Mouse (Mus musculus): ENCODE results near the gene Tekt3. TPM values are rescaled to one million over a fixed set of nuclear protein-coding genes. Genes with fewer than 3 reads are reported as not detected.

Tekt3 gene
- total RNA-seq, 2 experiments from 2014 or later, result not detected

GRCm38 (mm10) chr11:63117266-63117665 lies 55.8 kb downstream of the Tekt3 start:
- no peak for DNase-seq (ENCODE audit: low spot score in 2 of 2)
- intact Hi-C loops (cut with DNase I), result no loop called here

- DNase-seq (ENCODE audit: low spot score in 2 of 2), result no peak
- intact Hi-C loops (cut with DNase I), result no loop called here
These were observed 58.3 kb downstream of the Tekt3 start for GRCm38 (mm10) chr11:63119791-63120190.

GRCm38 (mm10) chr11:63122249-63122648 lies 60.8 kb downstream of the Tekt3 start:
- intact Hi-C loops (cut with DNase I), result no loop called here
- DNase-seq (ENCODE audit: low spot score in 2 of 2), result no peak

GRCm38 (mm10) chr11:63122776-63123350 lies 61.4 kb downstream of the Tekt3 start:
- DNase-seq (ENCODE audit: low spot score in 2 of 2), result no peak
- intact Hi-C loops (cut with DNase I), result no loop called here

GRCm38 (mm10) chr11:63124316-63124715 lies 62.9 kb downstream of the Tekt3 start:
- intact Hi-C loops (cut with DNase I), result no loop called here

GRCm38 (mm10) chr11:63125832-63126456 lies 64.5 kb downstream of the Tekt3 start:
- intact Hi-C loops (cut with DNase I), result no loop called here

More at GRCm38 (mm10) chr11:63124316-63124715, 62.9 kb downstream of the Tekt3 start:
- DNase-seq (ENCODE audit: low spot score in 2 of 2), result no peak

GRCm38 (mm10) chr11:63126976-63127375 lies 65.5 kb downstream of the Tekt3 start:
- intact Hi-C loops (cut with DNase I), result no loop called here
- DNase-seq (ENCODE audit: low spot score in 2 of 2), result no peak

More at GRCm38 (mm10) chr11:63125832-63126456, 64.5 kb downstream of the Tekt3 start:
- no peak for DNase-seq (ENCODE audit: low spot score in 2 of 2)

GRCm38 (mm10) chr11:63127513-63127912 lies 66.1 kb downstream of the Tekt3 start:
- no peak for DNase-seq (ENCODE audit: low spot score in 2 of 2)
- intact Hi-C loops (cut with DNase I), result no loop called here

- intact Hi-C loops (cut with DNase I), result no loop called here
- DNase-seq (ENCODE audit: low spot score in 2 of 2), result no peak
These were observed 67.3 kb downstream of the Tekt3 start, which contains the start of gene Pmp22 for GRCm38 (mm10) chr11:63128784-63129183. Gene Pmp22, plus strand, starts transcription at chr11:63128982.

- DNase-seq (ENCODE audit: low spot score in 2 of 2), result no peak
- intact Hi-C loops (cut with DNase I), result no loop called here
These were observed 67.9 kb downstream of the Tekt3 start for GRCm38 (mm10) chr11:63129375-63129774.

GRCm38 (mm10) chr11:63129840-63130239 lies 68.4 kb downstream of the Tekt3 start:
- no peak for DNase-seq (ENCODE audit: low spot score in 2 of 2)
- intact Hi-C loops (cut with DNase I), result loop anchor here (5.0 to 10.0 kb wide), 3 partner anchors 113 to 385 kb away; no protein-coding TSS in a partner anchor

GRCm38 (mm10) chr11:63130497-63130896 lies 69.0 kb downstream of the Tekt3 start:
- intact Hi-C loops (cut with DNase I), result loop anchor here (5.0 to 10.0 kb wide), 3 partner anchors 113 to 386 kb away; no protein-coding TSS in a partner anchor
- DNase-seq (ENCODE audit: low spot score in 2 of 2), result peak in 1 of 2 experiments; percentile 50

- intact Hi-C loops (cut with DNase I), result loop anchor here (5.0 to 10.0 kb wide), 3 partner anchors 114 to 386 kb away; no protein-coding TSS in a partner anchor
These were observed 69.7 kb downstream of the Tekt3 start for GRCm38 (mm10) chr11:63131001-63131692.

GRCm38 (mm10) chr11:63131693-63132040 lies 70.2 kb downstream of the Tekt3 start:
- DNase-seq (ENCODE audit: low spot score in 2 of 2), result no peak
- intact Hi-C loops (cut with DNase I), result loop anchor here (5.0 to 10.0 kb wide), 3 partner anchors 114 to 387 kb away; no protein-coding TSS in a partner anchor

More at GRCm38 (mm10) chr11:63131001-63131692, 69.7 kb downstream of the Tekt3 start:
- no peak for DNase-seq (ENCODE audit: low spot score in 2 of 2)

- DNase-seq (ENCODE audit: low spot score in 2 of 2), result no peak
- intact Hi-C loops (cut with DNase I), result loop anchor here (5.0 to 10.0 kb wide), 3 partner anchors 115 to 387 kb away; no protein-coding TSS in a partner anchor
These were observed 70.7 kb downstream of the Tekt3 start for GRCm38 (mm10) chr11:63132151-63132500.

- peak; percentile 67 to 75 for DNase-seq (ENCODE audit: low spot score in 2 of 2)
- intact Hi-C loops (cut with DNase I), result loop anchor here (5.0 to 10.0 kb wide), 3 partner anchors 115 to 388 kb away; no protein-coding TSS in a partner anchor
These were observed 71.3 kb downstream of the Tekt3 start for GRCm38 (mm10) chr11:63132501-63133435.

GRCm38 (mm10) chr11:63134021-63134420 lies 72.6 kb downstream of the Tekt3 start:
- intact Hi-C loops (cut with DNase I), result loop anchor here (5.0 to 10.0 kb wide), 3 partner anchors 117 to 389 kb away; no protein-coding TSS in a partner anchor
- DNase-seq (ENCODE audit: low spot score in 2 of 2), result no peak

- DNase-seq (ENCODE audit: low spot score in 2 of 2), result peak in 1 of 2 experiments; percentile 61
- intact Hi-C loops (cut with DNase I), result loop anchor here (1.0 to 10.0 kb wide), 4 partner anchors 118 to 390 kb away; no protein-coding TSS in a partner anchor
These were observed 73.5 kb downstream of the Tekt3 start for GRCm38 (mm10) chr11:63134742-63135482.

All from left cerebral cortex, postnatal 25 days (tissue).